Mouse (Mus musculus): ENCODE results near the gene Prdm16.

DNA sequence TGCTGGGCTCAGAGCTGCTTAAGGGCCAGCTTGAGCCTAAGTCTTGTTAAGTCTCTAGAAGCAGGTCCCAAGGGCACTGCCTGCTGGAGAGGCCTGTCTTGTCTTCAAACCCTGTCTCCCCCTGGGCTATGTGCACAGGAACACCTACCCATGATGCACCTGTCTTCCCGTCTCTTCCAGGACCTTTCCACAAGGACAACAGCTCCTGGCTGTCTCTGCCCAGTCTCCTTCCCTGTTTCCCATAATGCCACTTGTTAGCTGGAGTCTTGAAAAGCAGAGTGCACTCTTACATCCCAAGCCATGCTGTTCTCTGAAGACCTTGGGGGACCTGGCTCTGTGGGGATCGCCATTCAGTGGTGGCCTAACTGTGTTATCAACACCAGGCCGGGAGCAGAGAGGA lies 35.7 kb downstream of the Prdm16 start:
- TF ChIP-seq ZNF384 (IDR thresholded peaks at IDR 0.05; ENCODE audit: low read depth, low read length) = no peak
- TF ChIP-seq MAFK (IDR thresholded peaks at IDR 0.05; ENCODE audit: insufficient read depth, low read depth, low read length) = no peak
- no peak for TF ChIP-seq HCFC1 (IDR thresholded peaks at IDR 0.05; ENCODE audit: borderline replicate concordance, insufficient read depth, low read length)
